Mouse (Mus musculus) CD4-positive, CD25-positive, alpha-beta regulatory T cell, adult 2 months (primary cell): ENCODE measurements around the gene Zfp459.
"Not testable (repeated sequence)": the region's sequence is repeated elsewhere in the genome, so short reads cannot be mapped to it uniquely, and the experiment has no call there.

ENCODE experiments used
- DNase-seq: peaks from one replicate; pipeline ENCODE4 v3.0.0-alpha.2; 2012; ENCODE audit warnings: low read depth, low spot score

Gene Zfp459

DNA sequence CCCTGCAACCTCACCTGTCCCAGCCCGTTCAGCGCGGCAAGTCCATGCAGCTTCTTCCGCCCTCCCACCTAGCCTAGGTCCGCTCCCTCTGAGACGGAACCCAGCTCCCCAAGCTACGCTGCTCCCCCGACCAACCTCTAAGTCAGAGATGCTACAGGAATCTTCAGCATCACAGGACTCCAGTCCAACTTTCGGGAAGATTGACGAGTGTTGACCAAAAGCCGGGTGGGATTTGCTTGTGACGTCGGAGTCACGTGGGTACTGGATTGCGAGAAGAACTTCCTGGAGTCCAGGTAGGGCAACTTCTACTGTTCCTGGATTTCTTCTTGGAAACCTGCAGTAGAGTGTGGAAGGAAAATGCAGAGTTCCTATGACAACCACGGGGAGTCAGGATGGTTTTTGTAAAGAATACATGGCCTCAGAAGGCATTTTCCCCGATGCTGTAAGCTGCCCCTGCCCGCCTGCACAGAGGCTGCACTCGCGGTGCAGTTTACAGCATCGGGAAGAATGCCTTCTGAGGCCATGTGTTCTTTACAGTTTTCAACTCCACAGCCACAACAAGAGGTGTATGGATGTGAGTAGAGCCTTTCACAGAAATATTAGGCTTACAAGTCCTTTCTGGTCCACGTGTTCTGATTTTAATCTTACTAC lies at the start of gene Zfp459:
TSS of gene Zfp459 (minus strand) at position 212 of the 651 bp plus-strand sequence.
- peak; percentile 63 for DNase-seq

DNA sequence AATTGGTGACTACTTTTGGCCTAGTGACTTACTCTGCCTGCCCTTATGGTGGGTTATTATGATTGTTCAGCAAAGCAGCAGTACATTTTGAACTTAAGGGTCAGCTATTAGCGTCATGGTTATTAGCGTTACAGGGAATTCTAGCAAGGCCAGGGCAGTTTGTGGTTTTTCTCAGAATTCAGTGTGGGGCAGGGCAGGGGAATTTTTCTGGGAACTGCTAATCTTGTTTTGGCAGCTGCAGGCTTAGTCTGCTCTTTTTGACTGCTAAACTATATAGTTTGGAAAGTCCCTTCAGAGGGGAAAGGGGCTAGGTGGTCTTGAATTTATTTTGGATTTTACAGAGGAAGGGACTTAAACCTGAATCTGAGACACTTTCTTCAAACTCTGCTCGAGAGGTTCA lies 48.1 kb upstream of the Zfp459 start:
- no peak for DNase-seq

DNA sequence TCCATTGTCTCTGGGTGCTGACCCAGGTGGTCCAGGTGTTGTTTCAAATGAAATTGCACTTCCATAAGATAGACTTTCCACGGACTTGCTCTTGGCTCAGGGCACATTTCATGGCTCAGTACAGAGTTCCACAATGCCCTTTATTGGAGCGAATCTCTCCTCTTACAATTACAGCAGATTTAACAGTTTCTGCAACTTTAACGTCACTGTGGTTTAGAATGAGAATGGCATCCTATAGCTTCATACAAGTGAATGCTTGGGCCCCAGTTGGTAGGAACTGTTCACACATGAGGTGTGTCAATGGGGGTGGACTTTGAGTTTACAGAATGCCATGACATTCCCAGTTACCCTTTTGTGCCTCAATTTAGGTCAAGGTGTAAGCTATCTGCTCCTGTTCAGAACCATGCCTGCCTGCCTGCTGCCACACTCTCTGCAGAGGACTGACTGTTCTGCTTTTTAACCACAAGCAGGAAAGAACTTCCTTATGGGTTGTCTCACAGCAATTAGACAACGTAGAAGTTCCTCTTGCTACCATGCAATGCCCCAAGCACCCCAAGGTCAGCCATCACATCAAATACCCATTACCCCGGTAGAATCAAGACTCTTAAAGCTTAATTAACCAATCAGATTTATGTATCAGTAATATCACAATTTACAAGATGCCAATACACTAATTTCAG lies 42.4 kb upstream of the Zfp459 start:
- not testable (repeated sequence) for DNase-seq

DNA sequence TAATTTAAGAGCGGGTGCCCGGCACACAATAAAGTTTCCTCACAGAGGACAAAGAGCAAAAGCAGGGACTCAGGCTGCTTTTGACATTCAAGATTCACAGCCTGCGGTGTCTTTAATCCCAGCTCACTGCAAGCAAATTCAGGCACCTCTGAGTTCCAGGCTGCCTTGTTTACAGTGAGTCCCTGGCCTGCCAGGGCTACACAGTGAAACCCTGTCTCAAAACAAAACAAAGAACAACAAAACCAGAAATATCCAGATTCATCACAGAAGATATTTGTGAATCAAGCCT lies 30.7 kb upstream of the Zfp459 start:
- no peak for DNase-seq

DNA sequence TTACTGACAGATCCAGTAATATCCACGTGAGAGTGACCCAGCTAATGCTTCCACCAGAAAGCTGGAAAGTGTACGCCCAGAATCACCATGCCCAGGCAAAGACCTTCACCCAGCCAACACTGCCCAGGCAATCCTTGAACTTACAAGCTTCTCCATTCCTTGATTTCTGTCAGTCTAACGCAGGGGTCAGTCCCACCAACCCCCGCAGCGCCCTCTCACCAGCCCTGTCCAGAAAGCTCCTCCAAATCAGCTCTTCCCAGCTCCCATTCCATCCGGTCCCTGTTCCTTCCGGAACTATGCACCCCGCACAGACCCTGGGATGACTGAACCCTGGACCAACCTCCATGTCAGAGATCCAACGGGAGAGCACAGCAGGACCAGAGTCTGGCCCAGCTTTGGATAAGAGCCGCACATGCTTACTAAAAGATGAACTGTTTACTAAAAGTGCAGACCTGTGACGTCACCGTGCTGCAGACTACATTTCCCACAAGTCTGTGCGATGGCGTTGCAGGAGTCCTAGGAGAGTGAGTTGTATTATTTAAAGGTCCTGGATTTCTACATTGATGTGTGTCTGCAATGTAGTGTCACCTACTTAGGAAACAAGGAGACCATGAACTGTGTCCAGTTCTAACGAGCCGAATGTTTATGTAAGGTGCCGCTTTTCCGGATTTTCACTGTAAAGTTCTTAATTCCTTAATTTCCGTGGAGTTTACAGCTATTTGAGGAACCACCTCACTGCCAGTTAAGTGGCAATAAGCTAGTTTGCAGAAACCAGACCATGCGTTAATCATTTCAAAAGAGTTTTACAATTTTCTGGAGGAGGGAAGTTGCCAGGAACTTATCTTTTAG lies 30.2 kb upstream of the Zfp459 start, which contains the start of gene Zfp874a:
TSS of gene Zfp874a (minus strand) at position 453 of the 849 bp plus-strand sequence.
- DNase-seq = peak; percentile 93

GRCm38 (mm10) chr13:67437095-67437494 lies 15.9 kb upstream of the Zfp459 start:
- not testable (repeated sequence) for DNase-seq

DNA sequence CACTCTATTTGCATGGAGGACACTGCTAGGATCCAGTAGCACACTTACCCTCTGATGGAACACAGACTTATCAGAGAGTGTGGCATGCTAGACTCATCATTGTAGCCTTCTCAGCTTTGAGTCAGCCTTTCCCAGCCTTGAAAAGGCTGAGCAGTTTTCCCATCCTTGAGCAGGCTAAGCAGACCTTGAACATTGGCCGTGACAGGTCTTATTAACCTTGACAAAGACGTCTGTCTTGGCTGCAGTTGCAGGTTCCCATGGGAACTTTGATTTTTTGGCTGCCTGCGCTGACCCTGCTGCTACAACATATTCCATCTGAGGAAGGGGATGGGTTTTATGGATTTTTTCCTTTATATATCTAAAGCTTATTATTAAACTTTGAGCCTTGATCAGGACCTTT lies 6.9 kb upstream of the Zfp459 start:
- DNase-seq = no peak

DNA sequence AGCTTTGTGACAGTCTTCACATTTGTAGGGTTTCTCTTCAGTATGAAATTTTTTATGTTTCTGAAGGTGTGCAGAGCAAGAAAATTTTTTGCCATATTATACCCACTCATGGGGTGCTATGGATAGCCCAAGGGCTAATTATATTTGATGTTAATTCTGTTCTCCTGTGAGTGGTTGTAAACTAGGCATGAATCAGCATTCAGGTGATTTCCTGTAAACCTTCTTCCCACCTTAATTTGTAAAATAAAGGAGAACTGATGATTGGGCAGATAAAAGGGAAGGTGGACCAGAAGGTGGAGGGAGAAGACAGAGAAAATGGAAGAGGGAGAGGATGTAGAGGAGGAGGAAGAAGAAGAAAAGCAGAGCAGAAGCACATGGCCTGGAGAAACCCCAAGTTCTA lies 4.5 kb upstream of the Zfp459 start:
- DNase-seq = not testable (repeated sequence)

DNA sequence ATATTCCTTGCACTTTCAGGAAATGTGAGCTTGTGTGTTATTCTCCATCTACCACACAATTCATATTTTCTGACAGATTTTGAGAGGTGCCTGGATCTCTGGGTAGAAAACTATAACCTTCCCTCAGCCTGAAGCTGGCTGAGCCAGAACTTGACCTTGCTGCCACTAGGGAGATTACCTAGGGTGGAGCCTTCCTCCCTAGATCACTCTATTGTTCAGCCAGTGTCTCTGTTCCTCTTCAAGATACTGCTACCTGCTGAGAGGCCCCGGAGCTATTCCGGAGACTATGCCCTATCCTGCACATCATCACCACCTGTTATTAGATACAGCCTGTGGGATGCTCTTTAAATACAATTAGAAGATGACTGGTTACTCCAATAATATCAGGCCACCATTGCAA lies 1.3 kb upstream of the Zfp459 start:
- not testable (repeated sequence) for DNase-seq

DNA sequence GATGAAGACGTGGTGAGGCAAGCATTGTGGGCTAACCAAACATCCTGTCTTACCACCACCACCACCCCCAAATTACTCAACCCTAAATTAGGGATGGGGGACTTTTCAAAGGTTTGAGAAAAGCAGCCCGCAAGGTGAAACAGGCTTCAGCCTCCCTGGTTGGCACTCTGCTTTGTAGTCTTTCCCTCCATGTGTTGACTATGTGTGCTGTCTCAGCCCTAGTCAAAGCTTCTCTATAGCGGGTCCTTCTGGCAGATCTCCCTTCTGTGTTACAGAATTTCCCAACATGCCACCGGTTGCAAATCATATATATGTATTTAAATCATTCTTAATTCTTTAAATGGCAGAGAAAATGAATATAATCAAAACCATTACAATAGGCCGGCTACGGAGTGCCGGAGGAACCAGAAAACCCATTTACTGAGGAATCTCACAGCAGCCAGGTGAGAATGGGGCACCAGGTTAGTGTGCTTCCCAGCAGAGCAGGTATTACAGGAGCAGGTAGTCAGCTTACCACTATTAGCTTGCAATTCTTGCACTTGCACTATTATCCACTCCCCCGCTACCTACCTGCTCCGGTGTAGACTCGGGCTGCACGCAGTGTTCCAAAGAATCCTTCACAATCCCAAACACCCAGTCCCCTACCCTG lies 536 bp downstream of the Zfp459 start:
- peak; percentile 2 for DNase-seq

GRCm38 (mm10) chr13:67416811-67417210 lies 4.4 kb downstream of the Zfp459 start:
- DNase-seq = peak; percentile 3

DNA sequence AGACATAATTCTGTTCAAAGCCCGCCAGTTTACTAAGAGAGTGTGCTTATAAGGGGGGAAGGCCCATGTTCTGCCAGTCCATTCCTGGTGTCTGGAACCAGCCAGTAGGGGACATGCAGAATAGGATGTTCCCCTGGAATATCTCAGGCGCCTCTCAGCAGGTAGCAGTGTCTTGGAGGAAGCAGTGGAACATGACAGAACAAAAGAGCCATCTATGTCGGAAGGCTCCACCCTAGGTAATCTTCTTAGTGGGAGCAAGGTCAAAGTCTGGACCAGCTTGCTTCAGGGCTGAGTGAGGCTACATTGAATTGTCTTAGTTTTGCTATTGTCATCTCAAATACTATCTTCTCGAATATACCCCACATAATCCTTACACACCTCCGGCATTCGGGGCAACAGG lies 5.5 kb downstream of the Zfp459 start:
- DNase-seq = no peak

DNA sequence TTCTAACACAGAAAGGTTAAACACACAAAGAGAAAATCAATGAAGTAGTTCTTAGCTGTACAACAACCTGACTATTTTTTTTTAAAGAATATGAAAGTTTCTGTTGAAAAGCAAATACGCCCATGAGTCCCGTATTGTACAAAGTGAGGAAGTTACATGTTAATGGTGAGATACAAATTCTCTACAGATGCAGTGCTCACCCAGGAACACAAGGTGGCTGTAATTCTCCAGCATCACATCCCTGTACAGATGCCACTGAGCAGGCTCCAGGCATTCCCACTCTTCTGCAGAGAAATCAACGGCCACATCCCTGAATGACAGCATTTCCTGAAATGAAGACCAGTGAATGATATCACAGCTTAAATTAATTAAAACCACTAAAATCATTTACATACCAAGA lies 7.6 kb downstream of the Zfp459 start:
- DNase-seq = not testable (repeated sequence)

DNA sequence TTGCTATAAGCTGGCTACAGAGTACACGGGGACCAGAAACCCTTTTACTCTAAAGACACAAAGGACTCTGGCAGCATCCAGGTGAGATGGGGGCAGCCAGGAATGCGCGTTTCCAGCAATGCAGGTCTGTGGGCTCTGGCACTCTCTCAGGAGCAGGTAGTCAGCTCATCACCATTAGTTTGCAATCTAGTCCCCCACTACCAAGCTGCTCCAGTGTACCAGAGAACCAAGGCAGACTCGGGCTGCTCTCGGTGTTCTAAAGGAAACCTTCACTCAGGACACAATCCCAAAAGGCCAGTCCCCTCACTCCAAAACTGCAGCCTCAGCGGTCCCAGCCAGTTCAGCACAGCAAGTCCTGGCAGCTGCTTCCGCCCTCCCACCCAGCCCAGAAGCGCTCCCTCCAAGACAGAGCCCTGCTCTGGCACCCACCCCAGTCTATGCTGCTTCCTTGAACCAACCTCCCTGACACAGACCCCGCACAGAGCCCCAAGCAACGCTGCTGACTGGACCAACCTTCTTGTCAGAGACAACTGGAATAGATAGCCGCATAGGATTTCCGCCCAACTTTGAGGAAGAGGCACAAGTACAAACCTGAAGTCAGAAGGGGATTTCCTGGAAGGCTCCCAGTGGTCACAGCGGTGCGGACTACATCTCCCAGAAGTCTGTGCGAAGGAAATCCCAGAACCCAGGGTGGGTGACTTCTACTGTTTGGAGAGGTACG lies 21.9 kb downstream of the Zfp459 start, which contains the start of gene Zfp429:
TSS of gene Zfp429 (minus strand) at position 637 of the 721 bp plus-strand sequence.
- DNase-seq = peak; percentile 88

DNA sequence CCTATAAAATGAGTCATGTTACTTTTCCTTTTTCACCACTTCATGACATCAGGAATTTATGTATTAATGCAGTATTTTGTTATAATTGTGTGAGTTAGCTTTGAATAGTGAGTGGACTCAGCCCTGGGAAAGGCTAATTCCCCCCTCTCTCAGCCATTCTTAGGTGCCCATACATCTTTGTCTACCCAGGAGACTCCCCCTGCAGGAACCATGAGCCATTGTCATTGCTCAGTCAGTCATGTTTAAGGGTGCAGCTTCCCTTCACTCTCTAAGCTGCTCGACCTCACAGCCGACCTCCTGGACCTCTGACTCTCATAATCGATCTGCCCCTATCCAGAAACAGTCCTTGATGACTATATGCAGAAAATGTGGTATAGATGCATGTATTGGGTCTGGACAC lies 45.0 kb downstream of the Zfp459 start:
- peak; percentile 7 for DNase-seq

- peak; percentile 91 for DNase-seq
Measured at GRCm38 (mm10) chr13:67375050-67375911, 45.9 kb downstream of the Zfp459 start, which contains the start of the genes Gm28041 and Zfp456. Gene Gm28041, minus strand, starts transcription at chr13:67375733. Gene Zfp456, minus strand, starts transcription at chr13:67375810.

- peak; percentile 93 for DNase-seq
Measured at GRCm38 (mm10) chr13:67360131-67360744, 61.0 kb downstream of the Zfp459 start, which contains the start of the genes Gm28044 and Zfp953. Gene Gm28044, minus strand, starts transcription at chr13:67360536. Gene Zfp953, minus strand, starts transcription at chr13:67360605.
